Mouse (Mus musculus) liver, embryonic 14.5 days (tissue): ENCODE measurements at regions not wholly inside any gene's neighbourhood (a gene's known extent, or its start where the extent isn't known, plus 50 kb on each side); places are given as distances from the start of the nearest gene placed in this dataset.

Experiments
- ATAC-seq: fragments of 200-750 bp; cut with Nextera tagmentation; 2 replicates; pipeline ENCODE4 v1.8.0; 2017; ENCODE audit warnings: moderate number of reproducible peaks, mild to moderate bottlenecking, moderate library complexity; ENCODE audit not compliant: insufficient read depth
- DNase-seq, 3 experiments: peaks; one replicate each; pipeline ENCODE4 v3.0.0-alpha.2; 2012 to 2013; ENCODE audit warnings: low read depth in 3 of 3, low spot score in 3 of 3
- H3K27ac ChIP-seq: fragments of 300-500 bp; sonication (generic); 2 replicates; pipeline ENCODE4 v1.5.1; 2014; ENCODE audit warnings: moderate library complexity, mild to moderate bottlenecking, control low read depth, inconsistent platforms
- H3K27me3 ChIP-seq: fragments of 300-500 bp; sonication (generic); 2 replicates; pipeline ENCODE4 v1.6.1; 2014; ENCODE audit warnings: mild to moderate bottlenecking, low read length, moderate library complexity; ENCODE audit not compliant: control insufficient read depth, insufficient read depth
- H3K36me3 ChIP-seq: fragments of 300-500 bp; sonication (generic); replicated peaks from 2 replicates; pipeline ENCODE4 v1.6.1; 2014; ENCODE audit warnings: low read depth; ENCODE audit not compliant: control insufficient read depth, insufficient read depth
- H3K4me1 ChIP-seq, 2 experiments: fragments of 200-500 bp in 1 of 2; fragments of 300-500 bp in 1 of 2; sonication (generic) in 1 of 2; replicated peaks; 2 replicates each; pipeline ENCODE4 v1.6.1; 2012 to 2014; ENCODE audit warnings: antibody characterized with exemption in 1 of 2, inconsistent platforms in 1 of 2, low read length in 1 of 2; ENCODE audit not compliant: control insufficient read depth in 2 of 2, insufficient read depth in 2 of 2
- H3K4me2 ChIP-seq: fragments of 300-500 bp; sonication (generic); 2 replicates; pipeline ENCODE4 v1.6.1; 2014; ENCODE audit warnings: low read depth, mild to moderate bottlenecking, control low read depth, moderate library complexity
- H3K4me3 ChIP-seq, 2 experiments: fragments of 200-500 bp in 1 of 2; fragments of 300-500 bp in 1 of 2; sonication (generic) in 1 of 2; 2 replicates each; pipeline ENCODE4 v1.5.1; 2012 to 2014; ENCODE audit warnings: low read depth in 2 of 2, low read length in 2 of 2, mild to moderate bottlenecking in 2 of 2, control low read depth in 1 of 2, inconsistent platforms in 1 of 2, moderate library complexity in 1 of 2; ENCODE audit not compliant: insufficient read depth in 1 of 2
- H3K9ac ChIP-seq: fragments of 300-500 bp; sonication (generic); replicated peaks from 2 replicates; pipeline ENCODE4 v1.6.1; 2014; ENCODE audit warnings: mild to moderate bottlenecking, control low read depth, moderate library complexity
- H3K9me3 ChIP-seq: fragments of 300-500 bp; sonication (generic); 2 replicates; pipeline ENCODE4 v1.6.1; 2016; ENCODE audit warnings: low read length, mixed read lengths; ENCODE audit not compliant: control insufficient read depth
- CTCF ChIP-seq: IDR thresholded peaks from 2 replicates; pipeline ENCODE4 v1.5.1; 2016; ENCODE audit warnings: antibody characterized with exemption, low read depth, control low read depth
- EP300 ChIP-seq: IDR thresholded peaks from 2 replicates; pipeline ENCODE4 v1.6.1; 2016; ENCODE audit warnings: antibody characterized with exemption, low read depth
- WGBS: fragments of 180-500 bp; shearing (Covaris S2); extraction: QIAGEN DNeasy Blood & Tissue Kit; methylation state at CpG from one replicate; pipeline ENCODE4 v1.1.7; 2014; ENCODE audit not compliant: insufficient replicate concordance; 5-methylcytosine and 5-hydroxymethylcytosine counted together

- 8% methylated on average over 7 of the region's 7 CpGs for WGBS
- DNase-seq = peak in 1 of 3 experiments; percentile 15
- peak; percentile 46; the same call in 1 of the 2 replicates for ATAC-seq
- H3K4me3 ChIP-seq = no peak overlapping the region
- H3K4me2 ChIP-seq = no peak overlapping the region
- peaks cover 3 to 17% of the 10 kb centered on the region in 2 experiments; a peak in 2 of 4 replicates for H3K4me1 ChIP-seq
- TF ChIP-seq EP300 = no peak
- H3K27me3 ChIP-seq = no peaks in the 10 kb centered on the region
- no peak overlapping the region for H3K27ac ChIP-seq
- H3K36me3 ChIP-seq = no peaks in the 10 kb centered on the region
- no peaks in the 10 kb centered on the region for H3K9me3 ChIP-seq
- no peak overlapping the region for H3K9ac ChIP-seq
Observed at GRCm38 (mm10) chr16:95824720-95825534, 123.1 kb downstream of the Ets2 start.

- TF ChIP-seq EP300 (no peak), CTCF (no peak)
- Histone ChIP-seq H3K36me3 (no peaks in the 10 kb centered on the region), H3K4me2 (no peak overlapping the region), H3K27me3 (no peaks in the 10 kb centered on the region), H3K9ac (no peak overlapping the region), H3K27ac (no peak overlapping the region), H3K4me1 (peaks cover 3 to 14% of the 10 kb centered on the region in 2 experiments; a peak in 2 of 4 replicates), H3K9me3 (no peaks in the 10 kb centered on the region), H3K4me3 (no peak overlapping the region)
- ATAC-seq (no peak), DNase-seq (no peak)
- 52% methylated on average over 6 of the region's 6 CpGs for WGBS
Observed at GRCm38 (mm10) chr16:95823803-95824202, 121.9 kb downstream of the Ets2 start.

- H3K9ac ChIP-seq = no peak overlapping the region
- no peak overlapping the region for H3K4me3 ChIP-seq
- no peak for TF ChIP-seq EP300
- TF ChIP-seq CTCF = no peak
- no peak for ATAC-seq
- no peaks in the 10 kb centered on the region for H3K27me3 ChIP-seq
- no peaks in the 10 kb centered on the region for H3K9me3 ChIP-seq
- DNase-seq = no peak
- H3K27ac ChIP-seq = no peak overlapping the region
- H3K4me1 ChIP-seq = peaks cover 3 to 14% of the 10 kb centered on the region in 2 experiments; a peak in 2 of 4 replicates
- 28% methylated on average over 7 of the region's 7 CpGs for WGBS
- H3K4me2 ChIP-seq = no peak overlapping the region
- no peaks in the 10 kb centered on the region for H3K36me3 ChIP-seq
Observed at GRCm38 (mm10) chr16:95821080-95821479, 119.2 kb downstream of the Ets2 start.

- H3K27ac ChIP-seq = no peak overlapping the region
- TF ChIP-seq CTCF = no peak
- TF ChIP-seq EP300 = no peak
- no peak overlapping the region for H3K4me2 ChIP-seq
- no peaks in the 10 kb centered on the region for H3K36me3 ChIP-seq
- no peak for DNase-seq
- H3K27me3 ChIP-seq = no peaks in the 10 kb centered on the region
- WGBS = 61% methylated on average over 8 of the region's 8 CpGs
- no peak overlapping the region for H3K9ac ChIP-seq
- no peak for ATAC-seq
- no peak overlapping the region for H3K4me3 ChIP-seq
- no peaks in the 10 kb centered on the region for H3K9me3 ChIP-seq
- peaks cover under 1 to 12% of the 10 kb centered on the region in 2 experiments; a peak in 2 of 4 replicates for H3K4me1 ChIP-seq
Observed at GRCm38 (mm10) chr16:95820606-95821005, 118.7 kb downstream of the Ets2 start.

GRCm38 (mm10) chr16:95820013-95820412, 118.1 kb downstream of the Ets2 start:
- peak in 1 of 3 experiments; percentile 20 for DNase-seq
- WGBS = 11% methylated on average over 1 of the region's 1 CpGs

More at GRCm38 (mm10) chr16:95820013-95820412, 118.1 kb downstream of the Ets2 start:
- Histone ChIP-seq H3K27ac (no peak overlapping the region), H3K27me3 (no peaks in the 10 kb centered on the region), H3K4me1 (peaks cover 0 to 7% of the 10 kb centered on the region in 2 experiments; a peak in 2 of 4 replicates), H3K36me3 (no peaks in the 10 kb centered on the region), H3K9me3 (no peaks in the 10 kb centered on the region), H3K9ac (no peak overlapping the region), H3K4me3 (no peak overlapping the region), H3K4me2 (no peak overlapping the region)
- TF ChIP-seq EP300 = no peak
- no peak for TF ChIP-seq CTCF
- peak; percentile 62; the same call in 1 of the 2 replicates for ATAC-seq
